Mouse (Mus musculus): ENCODE results near the gene Ms4a18. TPM values are rescaled to one million over a fixed set of nuclear protein-coding genes. Genes with fewer than 3 reads are reported as not detected.

Gene Ms4a18
- polyA plus RNA-seq, 1 experiment from 2014 or later, result not detected

GRCm38 (mm10) chr19:10976318-10976717 is 41.5 kb downstream of the Ms4a18 start:
- Histone ChIP-seq H3K4me1 (ENCODE audit: control insufficient read depth, insufficient read depth, low read length) (no peaks in the 10 kb centered on the region), H3K36me3 (ENCODE audit: control insufficient read depth, insufficient read depth, low read length) (no peaks in the 10 kb centered on the region), H3K27me3 (ENCODE audit: control insufficient read depth, insufficient read depth, low read length) (no peaks in the 10 kb centered on the region), H3K27ac (ENCODE audit: low read depth, low read length) (no peak overlapping the region), H3K9me3 (ENCODE audit: control insufficient read depth, low read length) (no peaks in the 10 kb centered on the region), H3K4me2 (ENCODE audit: low read depth, low read length) (no peak overlapping the region), H3K4me3 (ENCODE audit: low read depth, low read length) (no peak overlapping the region), H3K9ac (replicated peaks; ENCODE audit: low read depth, low read length) (no peak overlapping the region)
- ATAC-seq (ENCODE audit: low read depth), result no peak
- WGBS, result 51% methylated on average over 4 of the region's 4 CpGs

- H3K36me3 ChIP-seq (ENCODE audit: control insufficient read depth, insufficient read depth, low read length), result no peaks in the 10 kb centered on the region
- WGBS, result 87% methylated on average over 2 of the region's 2 CpGs
- H3K9ac ChIP-seq (replicated peaks; ENCODE audit: low read depth, low read length), result no peak overlapping the region
- no peaks in the 10 kb centered on the region for H3K9me3 ChIP-seq (ENCODE audit: control insufficient read depth, low read length)
- H3K27ac ChIP-seq (ENCODE audit: low read depth, low read length), result no peak overlapping the region
- no peaks in the 10 kb centered on the region for H3K4me1 ChIP-seq (ENCODE audit: control insufficient read depth, insufficient read depth, low read length)
- H3K4me3 ChIP-seq (ENCODE audit: low read depth, low read length), result no peak overlapping the region
- H3K27me3 ChIP-seq (ENCODE audit: control insufficient read depth, insufficient read depth, low read length), result no peaks in the 10 kb centered on the region
- no peak overlapping the region for H3K4me2 ChIP-seq (ENCODE audit: low read depth, low read length)
- ATAC-seq (ENCODE audit: low read depth), result no peak
Observed at GRCm38 (mm10) chr19:10975187-10975586, 42.6 kb downstream of the Ms4a18 start.

GRCm38 (mm10) chr19:10974238-10974865 is 43.5 kb downstream of the Ms4a18 start, which contains the start of gene Ms4a10:
Gene Ms4a10, minus strand, starts transcription at chr19:10974670.
- Histone ChIP-seq H3K9ac (replicated peaks; ENCODE audit: low read depth, low read length) (no peak within 1 kb of the TSS), H3K4me2 (ENCODE audit: low read depth, low read length) (no peak within 1 kb of the TSS), H3K27me3 (ENCODE audit: control insufficient read depth, insufficient read depth, low read length) (no peaks in the 10 kb centered on the region), H3K27ac (ENCODE audit: low read depth, low read length) (no peak within 1 kb of the TSS), H3K4me3 (ENCODE audit: low read depth, low read length) (no peak within 1 kb of the TSS), H3K4me1 (ENCODE audit: control insufficient read depth, insufficient read depth, low read length) (no peaks in the 10 kb centered on the region), H3K36me3 (ENCODE audit: control insufficient read depth, insufficient read depth, low read length) (no peaks in the 10 kb centered on the region), H3K9me3 (ENCODE audit: control insufficient read depth, low read length) (no peaks in the 10 kb centered on the region)
- no peak for ATAC-seq (ENCODE audit: low read depth)
- WGBS, result 77% methylated on average over 4 of the region's 4 CpGs

- Histone ChIP-seq H3K9ac (replicated peaks; ENCODE audit: low read depth, low read length) (no peak overlapping the region), H3K4me3 (ENCODE audit: low read depth, low read length) (no peak overlapping the region), H3K4me2 (ENCODE audit: low read depth, low read length) (no peak overlapping the region), H3K27me3 (ENCODE audit: control insufficient read depth, insufficient read depth, low read length) (no peaks in the 10 kb centered on the region), H3K4me1 (ENCODE audit: control insufficient read depth, insufficient read depth, low read length) (no peaks in the 10 kb centered on the region), H3K27ac (ENCODE audit: low read depth, low read length) (no peak overlapping the region), H3K9me3 (ENCODE audit: control insufficient read depth, low read length) (no peaks in the 10 kb centered on the region), H3K36me3 (ENCODE audit: control insufficient read depth, insufficient read depth, low read length) (no peaks in the 10 kb centered on the region)
- WGBS, result 49% methylated on average over 2 of the region's 2 CpGs
- no peak for ATAC-seq (ENCODE audit: low read depth)
Observed at GRCm38 (mm10) chr19:10973187-10973586, 44.6 kb downstream of the Ms4a18 start.

- Histone ChIP-seq H3K9ac (replicated peaks; ENCODE audit: low read depth, low read length) (no peak overlapping the region), H3K27ac (ENCODE audit: low read depth, low read length) (no peak overlapping the region), H3K27me3 (ENCODE audit: control insufficient read depth, insufficient read depth, low read length) (no peaks in the 10 kb centered on the region), H3K4me1 (ENCODE audit: control insufficient read depth, insufficient read depth, low read length) (no peaks in the 10 kb centered on the region), H3K9me3 (ENCODE audit: control insufficient read depth, low read length) (no peaks in the 10 kb centered on the region), H3K36me3 (ENCODE audit: control insufficient read depth, insufficient read depth, low read length) (no peaks in the 10 kb centered on the region), H3K4me3 (ENCODE audit: low read depth, low read length) (no peak overlapping the region), H3K4me2 (ENCODE audit: low read depth, low read length) (no peak overlapping the region)
- no peak for ATAC-seq (ENCODE audit: low read depth)
- 49% methylated on average over 3 of the region's 3 CpGs for WGBS
Observed at GRCm38 (mm10) chr19:10972660-10973059, 45.2 kb downstream of the Ms4a18 start.

GRCm38 (mm10) chr19:10970457-10970856 is 47.4 kb downstream of the Ms4a18 start:
- Histone ChIP-seq H3K27me3 (ENCODE audit: control insufficient read depth, insufficient read depth, low read length) (no peaks in the 10 kb centered on the region), H3K4me1 (ENCODE audit: control insufficient read depth, insufficient read depth, low read length) (no peaks in the 10 kb centered on the region), H3K9ac (replicated peaks; ENCODE audit: low read depth, low read length) (no peak overlapping the region), H3K9me3 (ENCODE audit: control insufficient read depth, low read length) (no peaks in the 10 kb centered on the region), H3K4me3 (ENCODE audit: low read depth, low read length) (no peak overlapping the region), H3K36me3 (ENCODE audit: control insufficient read depth, insufficient read depth, low read length) (no peaks in the 10 kb centered on the region), H3K4me2 (ENCODE audit: low read depth, low read length) (no peak overlapping the region), H3K27ac (ENCODE audit: low read depth, low read length) (no peak overlapping the region)
- WGBS, result 86% methylated on average over 3 of the region's 3 CpGs
- no peak for ATAC-seq (ENCODE audit: low read depth)

GRCm38 (mm10) chr19:10968578-10968977 is 49.3 kb downstream of the Ms4a18 start:
- H3K4me2 ChIP-seq (ENCODE audit: low read depth, low read length), result no peak overlapping the region
- WGBS, result 93% methylated on average over 7 of the region's 7 CpGs
- H3K36me3 ChIP-seq (ENCODE audit: control insufficient read depth, insufficient read depth, low read length), result no peaks in the 10 kb centered on the region
- H3K27ac ChIP-seq (ENCODE audit: low read depth, low read length), result no peak overlapping the region
- ATAC-seq (ENCODE audit: low read depth), result no peak
- no peak overlapping the region for H3K4me3 ChIP-seq (ENCODE audit: low read depth, low read length)
- H3K27me3 ChIP-seq (ENCODE audit: control insufficient read depth, insufficient read depth, low read length), result no peaks in the 10 kb centered on the region
- H3K4me1 ChIP-seq (ENCODE audit: control insufficient read depth, insufficient read depth, low read length), result no peaks in the 10 kb centered on the region
- no peak overlapping the region for H3K9ac ChIP-seq (replicated peaks; ENCODE audit: low read depth, low read length)
- no peaks in the 10 kb centered on the region for H3K9me3 ChIP-seq (ENCODE audit: control insufficient read depth, low read length)

- Histone ChIP-seq H3K36me3 (ENCODE audit: control insufficient read depth, insufficient read depth, low read length) (no peaks in the 10 kb centered on the region), H3K4me3 (ENCODE audit: low read depth, low read length) (no peak overlapping the region), H3K27ac (ENCODE audit: low read depth, low read length) (no peak overlapping the region), H3K4me2 (ENCODE audit: low read depth, low read length) (no peak overlapping the region), H3K9ac (replicated peaks; ENCODE audit: low read depth, low read length) (no peak overlapping the region), H3K4me1 (ENCODE audit: control insufficient read depth, insufficient read depth, low read length) (no peaks in the 10 kb centered on the region), H3K27me3 (ENCODE audit: control insufficient read depth, insufficient read depth, low read length) (no peaks in the 10 kb centered on the region), H3K9me3 (ENCODE audit: control insufficient read depth, low read length) (no peaks in the 10 kb centered on the region)
- WGBS, result 91% methylated on average over 7 of the region's 7 CpGs
- ATAC-seq (ENCODE audit: low read depth), result no peak
Observed at GRCm38 (mm10) chr19:10965721-10966120, 52.1 kb downstream of the Ms4a18 start.

GRCm38 (mm10) chr19:10959978-10960346 is 57.9 kb downstream of the Ms4a18 start:
- Histone ChIP-seq H3K9ac (replicated peaks; ENCODE audit: low read depth, low read length) (no peak overlapping the region), H3K4me3 (ENCODE audit: low read depth, low read length) (no peak overlapping the region)
- no peak for ATAC-seq (ENCODE audit: low read depth)

More at GRCm38 (mm10) chr19:10959978-10960346, 57.9 kb downstream of the Ms4a18 start:
- Histone ChIP-seq H3K27ac (ENCODE audit: low read depth, low read length) (no peak overlapping the region), H3K27me3 (ENCODE audit: control insufficient read depth, insufficient read depth, low read length) (no peaks in the 10 kb centered on the region), H3K4me1 (ENCODE audit: control insufficient read depth, insufficient read depth, low read length) (no peaks in the 10 kb centered on the region), H3K4me2 (ENCODE audit: low read depth, low read length) (no peak overlapping the region), H3K9me3 (ENCODE audit: control insufficient read depth, low read length) (no peaks in the 10 kb centered on the region), H3K36me3 (ENCODE audit: control insufficient read depth, insufficient read depth, low read length) (no peaks in the 10 kb centered on the region)
- 41% methylated on average over 12 of the region's 12 CpGs for WGBS

Measured in neural tube, embryonic 14.5 days (tissue).